In genomic region chr13:5657556-5657955, GRCm38 (mm10) we compare ENCODE assay signal across 20 mouse cellular contexts.
DNase-seq lines count a peak whose midpoint lies in the region; ATAC-seq and TF ChIP-seq lines count a peak whose summit lies in the region.
"Had no signal": no experiment of that assay in that cellular context is flagged by ENCODE, and none has a peak within 500 bp of the region (broad histone marks: within the 10 kb centered on the region; RNA-seq: fewer than 3 reads in every experiment).

No protein-coding gene starts in this region.

- TF ChIP-seq CTCF in lung, postnatal 0 days (IDR thresholded peaks at IDR 0.05): no peak

- no peak overlapping the region for H3K4me3 ChIP-seq in embryonic facial prominence, embryonic 14.5 days (ENCODE audit: low read depth, low read length)
- H3K4me3 ChIP-seq in embryonic facial prominence, embryonic 10.5 days: no peak overlapping the region
- H3K4me3 ChIP-seq in lung, postnatal 0 days (ENCODE audit: low read depth, low read length): no peak overlapping the region
- no peak overlapping the region for H3K4me3 ChIP-seq in intestine, embryonic 16.5 days (ENCODE audit: low read length)
- H3K4me3 ChIP-seq: embryonic facial prominence, embryonic 13.5 days; forebrain, embryonic 13.5 days; heart, adult 2 months; heart, embryonic 15.5 days; hindbrain, embryonic 10.5 days; hindbrain, embryonic 15.5 days had no signal

- peak; percentile 10 for DNase-seq in embryonic facial prominence, embryonic 14.5 days (ENCODE audit: low spot score)
- DNase-seq in embryonic facial prominence, embryonic 10.5 days (ENCODE audit: low spot score): no peak
- peak; percentile 26 for DNase-seq in lung, postnatal 0 days (ENCODE audit: low spot score)
- DNase-seq in lung, postnatal 10 days: no peak
- peak; percentile 21 for DNase-seq in brain, adult 2 months (ENCODE audit: low read depth, low spot score)
- no peak for DNase-seq in gastrocnemius, postnatal 10 days
- DNase-seq: adrenal gland, adult 8-10 months; adrenal gland, postnatal 36 days; cerebellum, adult 11-12 months; cerebellum, adult 9-10 months; cerebellum, postnatal 25 days; heart, adult 2 months; heart, postnatal 14 days had no signal

- no peaks in the 10 kb centered on the region for H3K4me1 ChIP-seq in embryonic facial prominence, embryonic 14.5 days (ENCODE audit: control insufficient read depth, insufficient read depth, low read length)
- no peaks in the 10 kb centered on the region for H3K4me1 ChIP-seq in embryonic facial prominence, embryonic 10.5 days
- no peaks in the 10 kb centered on the region for H3K4me1 ChIP-seq in lung, postnatal 0 days (ENCODE audit: insufficient read depth, low read depth, low read length)
- no peaks in the 10 kb centered on the region for H3K4me1 ChIP-seq in intestine, embryonic 16.5 days (ENCODE audit: control insufficient read depth, insufficient read depth, low read length)
- H3K4me1 ChIP-seq: embryonic facial prominence, embryonic 13.5 days; forebrain, embryonic 13.5 days; heart, embryonic 15.5 days; hindbrain, embryonic 10.5 days; hindbrain, embryonic 15.5 days had no signal

- H3K27me3 ChIP-seq in embryonic facial prominence, embryonic 14.5 days (replicated peaks; ENCODE audit: control insufficient read depth, insufficient read depth, low read length): no peaks in the 10 kb centered on the region
- H3K27me3 ChIP-seq in embryonic facial prominence, embryonic 10.5 days (replicated peaks; ENCODE audit: low read depth, poor library complexity, severe bottlenecking): no peaks in the 10 kb centered on the region
- no peaks in the 10 kb centered on the region for H3K27me3 ChIP-seq in lung, postnatal 0 days (replicated peaks; ENCODE audit: insufficient read depth, low read length)
- H3K27me3 ChIP-seq in intestine, embryonic 16.5 days (replicated peaks; ENCODE audit: control insufficient read depth, insufficient read depth, low read length): no peaks in the 10 kb centered on the region
- H3K27me3 ChIP-seq: embryonic facial prominence, embryonic 13.5 days; forebrain, embryonic 13.5 days; heart, embryonic 15.5 days; hindbrain, embryonic 15.5 days had no signal

- no peak for ATAC-seq in embryonic facial prominence, embryonic 14.5 days (ENCODE audit: low read depth)
- ATAC-seq in lung, postnatal 0 days: no peak
- ATAC-seq in intestine, embryonic 16.5 days: no peak
- ATAC-seq: forebrain, embryonic 13.5 days had no signal

- no peak for TF ChIP-seq EP300 in lung, postnatal 0 days (IDR thresholded peaks at IDR 0.05)

- 61% methylated on average over 5 of the region's 5 CpGs for WGBS in embryonic facial prominence, embryonic 14.5 days
- WGBS in embryonic facial prominence, embryonic 10.5 days: 74% methylated on average over 5 of the region's 5 CpGs
- 41% methylated on average over 5 of the region's 5 CpGs for WGBS in lung, postnatal 0 days
- WGBS in intestine, embryonic 16.5 days: 56% methylated on average over 5 of the region's 5 CpGs

- no peak overlapping the region for H3K27ac ChIP-seq in embryonic facial prominence, embryonic 14.5 days (replicated peaks; ENCODE audit: low read depth, low read length)
- H3K27ac ChIP-seq in embryonic facial prominence, embryonic 10.5 days (replicated peaks): no peak overlapping the region
- no peak overlapping the region for H3K27ac ChIP-seq in lung, postnatal 0 days (ENCODE audit: low read length)
- H3K27ac ChIP-seq in intestine, embryonic 16.5 days (ENCODE audit: low read length): no peak overlapping the region
- H3K27ac ChIP-seq: embryonic facial prominence, embryonic 13.5 days; forebrain, embryonic 13.5 days; heart, adult 2 months; heart, embryonic 15.5 days; hindbrain, embryonic 10.5 days; hindbrain, embryonic 15.5 days had no signal

- H3K9me3 ChIP-seq in embryonic facial prominence, embryonic 14.5 days (ENCODE audit: control insufficient read depth, low read length): no peaks in the 10 kb centered on the region
- H3K9me3 ChIP-seq in embryonic facial prominence, embryonic 10.5 days: no peaks in the 10 kb centered on the region
- H3K9me3 ChIP-seq in lung, postnatal 0 days (ENCODE audit: low read length): no peaks in the 10 kb centered on the region
- H3K9me3 ChIP-seq in intestine, embryonic 16.5 days (ENCODE audit: control insufficient read depth, low read length): no peaks in the 10 kb centered on the region
- H3K9me3 ChIP-seq: embryonic facial prominence, embryonic 13.5 days; forebrain, embryonic 13.5 days; heart, embryonic 15.5 days; hindbrain, embryonic 10.5 days; hindbrain, embryonic 15.5 days had no signal

- no peak overlapping the region for H3K9ac ChIP-seq in embryonic facial prominence, embryonic 14.5 days (ENCODE audit: low read depth, low read length)
- H3K9ac ChIP-seq in lung, postnatal 0 days (replicated peaks; ENCODE audit: low read depth): no peak overlapping the region
- no peak overlapping the region for H3K9ac ChIP-seq in intestine, embryonic 16.5 days (ENCODE audit: low read depth, low read length)
- H3K9ac ChIP-seq: embryonic facial prominence, embryonic 13.5 days; forebrain, embryonic 13.5 days; heart, embryonic 15.5 days; hindbrain, embryonic 15.5 days had no signal

- no peaks in the 10 kb centered on the region for H3K36me3 ChIP-seq in embryonic facial prominence, embryonic 14.5 days (ENCODE audit: control insufficient read depth, insufficient read depth, low read length)
- H3K36me3 ChIP-seq in embryonic facial prominence, embryonic 10.5 days (replicated peaks): no peaks in the 10 kb centered on the region
- no peaks in the 10 kb centered on the region for H3K36me3 ChIP-seq in lung, postnatal 0 days (ENCODE audit: insufficient read depth, low read length)
- no peaks in the 10 kb centered on the region for H3K36me3 ChIP-seq in intestine, embryonic 16.5 days (ENCODE audit: control insufficient read depth, insufficient read depth, low read length)
- H3K36me3 ChIP-seq: embryonic facial prominence, embryonic 13.5 days; heart, embryonic 15.5 days; hindbrain, embryonic 10.5 days; hindbrain, embryonic 15.5 days had no signal

- H3K4me2 ChIP-seq in embryonic facial prominence, embryonic 14.5 days (ENCODE audit: low read depth, low read length): no peak overlapping the region
- no peak overlapping the region for H3K4me2 ChIP-seq in lung, postnatal 0 days (replicated peaks; ENCODE audit: low read depth, low read length)
- no peak overlapping the region for H3K4me2 ChIP-seq in intestine, embryonic 16.5 days (ENCODE audit: low read depth, low read length)
- H3K4me2 ChIP-seq: embryonic facial prominence, embryonic 13.5 days; forebrain, embryonic 13.5 days; heart, embryonic 11.5 days; heart, embryonic 15.5 days; hindbrain, embryonic 15.5 days had no signal

Comparison
In these comparisons a context has a peak if more than half of its experiments do, and no peak if none do; other contexts are left out.
1. DNase-seq: peak in embryonic facial prominence, embryonic 14.5 days (single experiment), lung, postnatal 0 days (single experiment) and brain, adult 2 months (single experiment); none in embryonic facial prominence, embryonic 10.5 days (single experiment), lung, postnatal 10 days (single experiment) and gastrocnemius, postnatal 10 days (single experiment).